Mouse (Mus musculus) neural tube, embryonic 12.5 days (tissue): ENCODE data around the gene Bpgm. TPM values are rescaled to one million over a fixed set of nuclear protein-coding genes. Genes with fewer than 3 reads are reported as not detected.

Source experiments
- ATAC-seq: fragments of 200-750 bp; cut with Nextera tagmentation; 2 replicates; pipeline ENCODE4 v1.8.0; 2017; ENCODE audit warnings: low read depth, mild to moderate bottlenecking, moderate TSS enrichment, moderate library complexity; ENCODE audit not compliant: low FRiP score
- H3K27ac ChIP-seq: fragments of 300-500 bp; sonication (generic); 2 replicates; pipeline ENCODE4 v1.5.1; 2016
- H3K27me3 ChIP-seq: fragments of 300-500 bp; sonication (generic); replicated peaks from 2 replicates; pipeline ENCODE4 v1.6.1; 2016; ENCODE audit warnings: mild to moderate bottlenecking
- H3K36me3 ChIP-seq: fragments of 300-500 bp; sonication (generic); 2 replicates; pipeline ENCODE4 v1.6.1; 2016; ENCODE audit warnings: mild to moderate bottlenecking
- H3K4me1 ChIP-seq: fragments of 300-500 bp; sonication (generic); 2 replicates; pipeline ENCODE4 v1.6.1; 2016
- H3K4me2 ChIP-seq: fragments of 300-500 bp; sonication (generic); replicated peaks from 2 replicates; pipeline ENCODE4 v1.6.1; 2016; ENCODE audit warnings: mild to moderate bottlenecking
- H3K4me3 ChIP-seq: fragments of 300-500 bp; sonication (generic); 2 replicates; pipeline ENCODE4 v1.5.1; 2016
- H3K9ac ChIP-seq: fragments of 300-500 bp; sonication (generic); 2 replicates; pipeline ENCODE4 v1.6.1; 2016; ENCODE audit warnings: mild to moderate bottlenecking
- H3K9me3 ChIP-seq: fragments of 300-500 bp; sonication (generic); 2 replicates; pipeline ENCODE4 v1.6.1; 2016; ENCODE audit warnings: mild to moderate bottlenecking
- WGBS: fragments of 180-500 bp; shearing (Covaris S2); methylation state at CpG from one replicate; pipeline ENCODE4 v1.1.7; 2016; 5-methylcytosine and 5-hydroxymethylcytosine counted together
- polyA plus RNA-seq: library from polyadenylated mRNA; unstranded; fragments of >200 nt; fragmentation: Nextera tagmentation; extraction: Ambion mirVana; gene quantifications from 2 replicates; pipeline ENCODE4 v1.2.1, GENCODE M21; 2016

Bpgm gene
- polyA plus RNA-seq, result 62.0 and 67.4 TPM in 2 replicates

DNA sequence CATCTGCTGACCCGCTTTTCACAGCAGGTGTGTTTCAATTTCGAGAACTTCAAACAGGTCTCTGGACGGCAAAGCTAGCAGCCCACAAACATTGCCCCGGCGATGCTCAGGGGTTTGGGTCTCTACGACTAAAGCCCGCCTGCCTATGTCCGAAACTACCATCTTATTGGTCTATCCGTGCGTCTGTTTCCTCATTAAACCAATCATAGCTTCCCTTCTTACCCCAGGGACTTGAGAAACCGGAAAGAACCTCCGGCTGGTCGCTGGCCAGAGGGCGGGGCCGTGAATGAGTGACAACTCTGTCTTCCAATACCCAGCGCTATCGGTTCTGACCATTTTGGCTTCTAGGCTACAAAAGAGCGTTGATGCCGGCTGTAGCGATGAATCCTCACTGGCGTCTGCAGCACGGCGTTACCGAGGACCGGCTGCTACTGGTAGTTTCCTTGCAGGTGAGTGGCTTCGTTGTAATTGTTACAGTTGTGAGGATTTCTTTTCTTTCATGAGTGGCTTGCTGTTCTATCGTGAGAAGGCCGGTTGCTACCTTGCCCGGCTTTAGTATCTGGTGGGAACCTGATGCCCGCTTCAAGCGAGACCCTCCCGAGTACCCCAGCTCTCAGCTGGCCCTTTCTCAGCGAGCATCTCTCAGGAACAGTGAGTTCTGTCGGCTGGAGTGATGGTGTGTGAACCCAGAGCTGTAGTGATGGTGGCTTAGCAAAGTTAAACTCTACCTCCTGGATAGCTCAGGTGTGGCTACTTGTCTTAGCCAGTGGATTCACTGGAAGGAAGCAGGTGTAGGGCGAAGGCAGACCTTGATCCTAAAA is at the start of gene Bpgm:
TSS of gene Bpgm (plus strand) at position 234 of the 821 bp plus-strand sequence.
- peak within 1 kb of the TSS; percentile 64 for H3K4me3 ChIP-seq
- H3K4me2 ChIP-seq, result peak within 1 kb of the TSS; percentile 82
- H3K27ac ChIP-seq, result 0 out of 2 replicates have a peak within 1 kb of the TSS, but pooled peaks have one; percentile 22
- peak; percentile 100 for ATAC-seq
- peak within 1 kb of the TSS; percentile 67 for H3K9ac ChIP-seq
- H3K9me3 ChIP-seq, result no peaks in the 10 kb centered on the region
- no peaks in the 10 kb centered on the region for H3K36me3 ChIP-seq
- peaks cover 29% of the 10 kb centered on the region for H3K4me1 ChIP-seq
- WGBS, result 1% methylated on average over 35 of the region's 35 CpGs
- no peaks in the 10 kb centered on the region for H3K27me3 ChIP-seq

DNA sequence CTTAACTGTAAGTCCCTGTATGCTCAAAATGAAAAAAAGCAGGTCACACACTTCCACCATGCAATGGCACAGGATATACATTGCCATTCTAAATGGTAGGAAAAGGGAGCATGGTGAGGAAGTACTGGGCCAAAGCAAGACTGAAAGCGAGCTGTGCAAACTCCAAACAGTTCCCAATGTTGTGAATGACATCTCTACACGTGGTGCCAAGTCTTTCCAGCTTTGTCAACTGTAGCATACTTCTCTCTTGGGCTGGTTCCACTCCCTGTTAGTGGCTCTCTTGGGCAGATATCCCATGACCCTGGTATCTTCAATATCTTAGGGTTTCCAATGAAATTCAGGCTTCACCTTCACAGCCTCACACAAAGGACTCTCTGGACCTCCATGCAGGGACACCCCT is 37.0 kb upstream of the Bpgm start:
- Histone ChIP-seq H3K27me3 (no peaks in the 10 kb centered on the region), H3K4me2 (no peak overlapping the region), H3K36me3 (no peaks in the 10 kb centered on the region), H3K4me3 (no peak overlapping the region), H3K4me1 (no peaks in the 10 kb centered on the region), H3K9me3 (no peaks in the 10 kb centered on the region), H3K27ac (no peak overlapping the region), H3K9ac (no peak overlapping the region)
- 77% methylated on average over 2 of the region's 2 CpGs for WGBS
- ATAC-seq, result no peak

DNA sequence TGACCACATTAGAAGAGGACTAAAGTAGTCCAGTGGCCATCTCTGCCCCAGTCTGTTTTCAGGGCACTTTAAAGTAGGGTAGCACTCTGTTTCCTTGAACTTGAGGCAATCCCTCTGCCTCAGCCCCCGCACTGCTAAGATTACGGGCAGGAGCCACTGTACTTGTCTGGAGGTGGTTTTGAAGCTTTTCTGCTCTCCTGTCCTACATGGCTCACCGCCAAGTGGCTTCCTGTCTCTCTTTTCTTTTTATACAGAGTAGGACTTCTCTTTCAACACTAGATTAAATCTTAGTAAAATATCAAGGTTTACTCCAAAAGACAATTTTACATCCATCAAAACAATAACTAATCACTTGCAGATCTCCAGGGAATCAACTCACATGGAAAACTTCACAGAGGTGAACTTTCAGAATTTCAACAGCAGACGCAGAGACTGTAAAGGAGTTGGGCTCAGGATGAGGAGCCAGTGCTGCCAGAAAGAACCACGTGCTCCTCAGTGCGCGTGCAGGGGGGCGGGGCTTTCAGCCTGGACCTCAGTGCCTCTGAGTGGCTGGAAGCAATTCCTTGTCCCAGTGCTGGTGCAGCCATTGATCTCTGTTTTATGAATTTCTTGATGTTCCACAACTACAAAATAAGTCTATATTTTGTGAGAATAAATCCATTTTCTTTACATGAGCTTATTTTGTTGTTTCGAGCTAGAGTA is 34.3 kb upstream of the Bpgm start:
- no peaks in the 10 kb centered on the region for H3K4me1 ChIP-seq
- 75% methylated on average over 9 of the region's 9 CpGs for WGBS

DNA sequence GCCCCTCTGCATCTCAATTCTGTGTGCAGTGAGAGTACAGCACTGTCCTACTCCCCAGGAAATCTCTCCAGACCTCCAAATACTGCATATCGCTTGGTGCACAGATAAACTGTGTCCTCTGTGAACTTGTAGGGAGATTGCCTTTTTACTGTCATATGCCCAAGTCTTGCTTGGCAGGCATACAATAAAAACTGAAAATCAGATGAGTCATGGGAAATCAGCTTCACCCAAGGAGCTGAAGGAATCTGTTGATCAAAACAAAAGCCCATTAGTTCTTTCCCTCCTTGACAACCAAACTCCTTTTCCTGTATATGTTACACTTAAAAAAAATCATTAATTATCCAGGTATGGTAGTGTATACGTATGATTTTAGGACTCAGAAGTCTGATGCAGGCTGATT is 32.2 kb upstream of the Bpgm start:
- no peak for ATAC-seq
- 88% methylated on average over 2 of the region's 2 CpGs for WGBS

More for the DNA sequence above, 34.3 kb upstream of the Bpgm start:
- no peak overlapping the region for H3K4me3 ChIP-seq
- H3K4me2 ChIP-seq, result no peak overlapping the region
- no peaks in the 10 kb centered on the region for H3K27me3 ChIP-seq
- ATAC-seq, result no peak
- no peaks in the 10 kb centered on the region for H3K9me3 ChIP-seq
- H3K9ac ChIP-seq, result no peak overlapping the region
- H3K27ac ChIP-seq, result no peak overlapping the region
- H3K36me3 ChIP-seq, result no peaks in the 10 kb centered on the region

DNA sequence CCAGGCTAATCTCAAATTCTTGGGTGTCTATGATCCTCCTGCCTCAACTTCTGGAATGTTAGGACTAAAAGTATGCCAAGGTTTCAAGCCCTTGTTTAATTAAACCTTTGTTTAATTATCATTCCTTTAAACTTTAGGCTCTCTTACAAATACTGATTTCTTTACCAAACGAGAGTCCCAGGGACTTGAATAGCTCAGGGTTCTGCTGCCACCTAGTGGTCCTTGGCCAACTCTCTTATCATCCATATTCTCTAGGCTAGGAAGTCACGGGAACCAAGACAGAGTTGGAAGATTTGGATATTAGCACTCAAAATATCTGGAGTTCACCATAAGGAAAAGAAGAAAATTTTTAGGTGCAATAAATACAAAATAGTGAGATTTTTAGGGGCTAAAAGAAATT is 28.0 kb upstream of the Bpgm start:
- no peak for ATAC-seq

More for the DNA sequence above, 32.2 kb upstream of the Bpgm start:
- Histone ChIP-seq H3K36me3 (no peaks in the 10 kb centered on the region), H3K9ac (no peak overlapping the region), H3K27ac (no peak overlapping the region), H3K27me3 (no peaks in the 10 kb centered on the region), H3K4me2 (no peak overlapping the region), H3K9me3 (no peaks in the 10 kb centered on the region), H3K4me1 (no peaks in the 10 kb centered on the region), H3K4me3 (no peak overlapping the region)

DNA sequence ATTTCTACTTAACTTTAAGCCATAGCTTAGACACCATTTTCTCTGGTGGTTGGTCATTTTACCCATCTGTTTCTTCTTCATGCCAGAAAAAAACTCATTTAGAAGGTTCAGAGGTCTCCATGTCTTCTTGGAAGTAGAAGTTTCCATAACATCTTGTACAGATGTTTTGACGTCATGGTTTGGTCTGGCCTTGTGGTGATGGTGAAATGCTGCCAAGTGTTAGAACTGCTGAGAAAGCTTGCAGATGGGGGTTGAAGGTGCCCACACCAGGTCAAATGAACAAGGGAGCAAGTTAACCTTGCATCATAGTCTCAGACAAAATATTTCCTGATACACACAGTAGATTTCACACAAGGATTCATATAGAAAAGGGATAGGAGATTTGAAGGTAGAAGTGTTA is 27.3 kb upstream of the Bpgm start:
- 78% methylated on average over 1 of the region's 1 CpGs for WGBS
- H3K4me1 ChIP-seq, result no peaks in the 10 kb centered on the region

More for the DNA sequence above, 28.0 kb upstream of the Bpgm start:
- Histone ChIP-seq H3K36me3 (no peaks in the 10 kb centered on the region), H3K4me1 (no peaks in the 10 kb centered on the region), H3K9ac (no peak overlapping the region), H3K4me3 (no peak overlapping the region), H3K27ac (no peak overlapping the region), H3K9me3 (no peaks in the 10 kb centered on the region), H3K4me2 (no peak overlapping the region), H3K27me3 (no peaks in the 10 kb centered on the region)
- 13% methylated on average over 2 of the region's 2 CpGs for WGBS

DNA sequence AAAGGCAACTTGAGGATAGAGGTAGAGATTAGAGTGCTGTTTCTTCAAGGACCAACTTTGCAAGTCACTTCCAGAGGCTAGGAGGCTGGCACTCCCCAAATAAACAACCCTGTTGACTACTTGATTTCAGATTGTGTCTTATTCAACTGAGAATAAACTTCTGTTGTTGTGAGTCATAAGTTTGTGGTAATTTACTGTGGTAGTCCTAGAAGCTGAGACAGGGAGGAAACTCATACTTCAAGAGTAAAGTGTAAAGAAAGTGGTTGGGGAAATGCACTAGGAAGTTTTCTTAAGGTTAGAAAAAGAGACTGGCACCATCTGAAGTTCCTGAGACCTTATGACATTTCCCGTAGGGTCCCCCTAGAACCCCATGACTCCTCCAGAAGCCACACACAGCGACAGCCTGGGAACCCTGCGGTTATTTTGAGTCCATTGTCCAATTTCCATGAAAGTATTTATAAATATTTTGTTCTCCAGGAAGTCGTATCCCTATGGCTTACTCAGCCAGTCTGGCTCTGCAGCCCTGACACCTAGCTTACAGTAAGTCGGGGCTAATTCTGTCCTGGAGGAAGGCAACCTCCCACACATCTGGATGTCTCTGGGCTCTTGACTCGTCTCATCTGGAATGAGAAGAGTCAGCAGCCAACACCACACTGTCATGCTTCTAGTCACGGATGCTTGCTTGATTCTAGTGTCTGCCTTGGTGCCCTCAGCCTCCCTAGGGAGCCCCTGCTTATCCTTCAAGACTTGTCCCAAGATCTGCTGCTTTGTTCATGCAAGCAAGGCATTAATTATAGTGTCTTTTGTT is 22.8 kb upstream of the Bpgm start:
- H3K4me2 ChIP-seq, result no peak overlapping the region
- no peak overlapping the region for H3K27ac ChIP-seq
- no peaks in the 10 kb centered on the region for H3K27me3 ChIP-seq
- H3K9ac ChIP-seq, result no peak overlapping the region
- 69% methylated on average over 7 of the region's 7 CpGs for WGBS
- no peaks in the 10 kb centered on the region for H3K9me3 ChIP-seq
- no peak for ATAC-seq
- no peaks in the 10 kb centered on the region for H3K36me3 ChIP-seq
- no peaks in the 10 kb centered on the region for H3K4me1 ChIP-seq
- H3K4me3 ChIP-seq, result no peak overlapping the region

More for the DNA sequence above, 27.3 kb upstream of the Bpgm start:
- no peak overlapping the region for H3K27ac ChIP-seq
- H3K9me3 ChIP-seq, result no peaks in the 10 kb centered on the region
- no peaks in the 10 kb centered on the region for H3K36me3 ChIP-seq
- no peak overlapping the region for H3K9ac ChIP-seq
- no peaks in the 10 kb centered on the region for H3K27me3 ChIP-seq
- no peak overlapping the region for H3K4me3 ChIP-seq
- H3K4me2 ChIP-seq, result no peak overlapping the region
- no peak for ATAC-seq

DNA sequence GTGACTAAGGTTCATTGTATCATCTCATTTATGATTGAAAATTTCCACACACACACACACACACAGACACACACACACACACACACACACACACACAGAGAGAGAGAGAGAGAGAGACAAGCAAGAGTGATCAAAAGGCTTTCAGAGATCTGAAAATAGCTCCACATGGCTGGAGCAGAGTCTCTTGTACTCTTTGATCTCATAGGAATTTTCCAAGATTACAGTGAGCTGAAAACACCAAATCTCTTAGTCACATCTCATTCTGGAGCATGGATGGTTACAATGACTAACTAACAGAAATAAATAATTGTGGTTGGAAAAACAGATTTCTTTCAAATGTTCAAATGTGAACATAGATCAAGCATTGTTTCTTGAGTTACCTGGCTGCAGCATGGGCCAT is 16.6 kb upstream of the Bpgm start:
- no peak for ATAC-seq
- no peak overlapping the region for H3K4me3 ChIP-seq
- no peaks in the 10 kb centered on the region for H3K9me3 ChIP-seq
- no peak overlapping the region for H3K27ac ChIP-seq
- no peak overlapping the region for H3K4me2 ChIP-seq
- no peaks in the 10 kb centered on the region for H3K36me3 ChIP-seq
- no peaks in the 10 kb centered on the region for H3K4me1 ChIP-seq
- H3K27me3 ChIP-seq, result no peaks in the 10 kb centered on the region
- H3K9ac ChIP-seq, result no peak overlapping the region

DNA sequence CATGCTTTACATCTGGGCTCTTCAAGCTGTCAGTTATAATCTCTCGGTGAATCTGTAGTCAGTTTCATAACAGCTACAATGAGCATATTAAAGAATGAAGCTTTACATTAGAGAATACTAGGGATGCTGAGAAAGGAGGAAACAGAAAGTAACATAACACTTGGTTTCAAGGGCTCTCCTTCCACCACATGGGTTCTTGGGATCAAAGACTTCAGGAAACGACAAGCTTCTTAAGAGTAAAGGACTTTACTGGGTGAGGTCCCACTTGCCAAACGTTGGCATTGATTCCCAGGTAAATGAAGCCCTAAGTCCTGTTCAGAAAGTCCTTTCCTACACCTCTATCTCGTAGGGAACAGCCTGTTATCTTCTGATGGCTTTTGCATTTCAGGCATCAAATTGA is 15.4 kb upstream of the Bpgm start:
- no peaks in the 10 kb centered on the region for H3K36me3 ChIP-seq
- H3K9ac ChIP-seq, result no peak overlapping the region
- no peaks in the 10 kb centered on the region for H3K4me1 ChIP-seq
- H3K27me3 ChIP-seq, result no peaks in the 10 kb centered on the region
- no peak overlapping the region for H3K4me3 ChIP-seq
- H3K9me3 ChIP-seq, result no peaks in the 10 kb centered on the region
- whole genome bisulfite sequencing, result 68% methylated on average over 4 of the region's 4 CpGs
- no peak overlapping the region for H3K4me2 ChIP-seq
- no peak overlapping the region for H3K27ac ChIP-seq
- no peak for ATAC-seq

DNA sequence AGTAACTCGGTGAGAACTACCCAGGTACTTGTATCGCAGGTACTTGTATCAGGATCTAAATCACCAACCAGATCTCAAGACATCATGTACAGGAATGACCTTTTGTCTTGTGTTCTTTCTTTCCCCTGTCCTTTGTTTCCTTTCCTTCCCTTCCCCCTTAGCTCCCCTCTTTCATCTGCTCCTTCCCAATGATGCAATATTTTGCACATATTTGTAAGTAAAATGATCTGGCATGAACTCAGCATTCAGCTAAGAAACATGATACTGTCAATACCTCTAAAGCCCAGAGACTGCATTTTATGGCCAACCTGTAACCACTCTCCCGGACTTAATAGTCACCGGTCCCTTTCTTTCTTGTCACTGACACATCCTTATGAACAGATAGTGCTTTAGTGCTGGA is 12.4 kb upstream of the Bpgm start:
- H3K4me3 ChIP-seq, result no peak overlapping the region
- ATAC-seq, result no peak
- 90% methylated on average over 4 of the region's 4 CpGs for WGBS

DNA sequence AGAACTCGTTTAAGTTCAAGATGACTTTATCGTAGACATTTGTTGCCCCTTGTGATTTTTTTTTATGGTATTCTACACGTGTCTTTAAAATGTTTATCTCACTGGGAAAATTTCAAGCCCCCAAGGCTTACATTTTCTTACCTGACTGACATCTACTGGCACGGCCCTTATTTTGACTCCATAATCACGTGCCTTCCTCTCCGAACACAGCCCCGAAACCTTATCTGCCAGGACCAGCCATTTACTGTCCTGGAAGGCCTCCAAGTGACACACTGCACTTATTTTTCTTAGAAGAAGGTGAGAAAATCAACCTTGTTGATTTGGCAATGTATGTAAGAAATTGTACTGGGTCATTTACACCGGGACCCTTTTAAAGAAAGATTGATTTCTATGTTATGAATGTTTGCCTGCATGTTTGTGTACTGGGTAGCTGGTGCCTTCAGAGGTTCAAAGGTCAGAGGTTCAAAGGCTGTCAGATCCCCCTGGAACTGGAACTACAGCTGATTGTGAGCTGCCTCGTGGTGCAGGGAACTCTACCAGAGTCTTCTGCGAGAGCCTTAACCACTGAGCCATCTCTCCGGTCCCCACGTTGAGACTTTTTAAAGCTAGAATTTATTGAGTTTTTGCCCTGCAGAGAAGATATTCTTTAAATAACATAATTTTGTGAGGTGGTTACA is 4.4 kb upstream of the Bpgm start:
- Histone ChIP-seq H3K9me3 (no peaks in the 10 kb centered on the region), H3K27me3 (no peaks in the 10 kb centered on the region), H3K9ac (no peak overlapping the region), H3K4me3 (no peak overlapping the region), H3K4me2 (no peak overlapping the region), H3K27ac (no peak overlapping the region), H3K4me1 (0 out of 2 replicates have a peak, but pooled peaks cover 2% of the 10 kb centered on the region), H3K36me3 (no peaks in the 10 kb centered on the region)
- no peak for ATAC-seq
- WGBS, result 85% methylated on average over 12 of the region's 12 CpGs

More for the DNA sequence above, 12.4 kb upstream of the Bpgm start:
- H3K36me3 ChIP-seq, result no peaks in the 10 kb centered on the region
- H3K9ac ChIP-seq, result no peak overlapping the region
- H3K4me2 ChIP-seq, result no peak overlapping the region
- H3K27me3 ChIP-seq, result no peaks in the 10 kb centered on the region
- no peak overlapping the region for H3K27ac ChIP-seq
- H3K4me1 ChIP-seq, result no peaks in the 10 kb centered on the region
- H3K9me3 ChIP-seq, result no peaks in the 10 kb centered on the region
